Mouse (Mus musculus): ENCODE measurements at regions not wholly inside any gene's neighbourhood (a gene's known extent, or its start where the extent isn't known, plus 50 kb on each side); places are given as distances from the start of the nearest gene placed in this dataset.

DNA sequence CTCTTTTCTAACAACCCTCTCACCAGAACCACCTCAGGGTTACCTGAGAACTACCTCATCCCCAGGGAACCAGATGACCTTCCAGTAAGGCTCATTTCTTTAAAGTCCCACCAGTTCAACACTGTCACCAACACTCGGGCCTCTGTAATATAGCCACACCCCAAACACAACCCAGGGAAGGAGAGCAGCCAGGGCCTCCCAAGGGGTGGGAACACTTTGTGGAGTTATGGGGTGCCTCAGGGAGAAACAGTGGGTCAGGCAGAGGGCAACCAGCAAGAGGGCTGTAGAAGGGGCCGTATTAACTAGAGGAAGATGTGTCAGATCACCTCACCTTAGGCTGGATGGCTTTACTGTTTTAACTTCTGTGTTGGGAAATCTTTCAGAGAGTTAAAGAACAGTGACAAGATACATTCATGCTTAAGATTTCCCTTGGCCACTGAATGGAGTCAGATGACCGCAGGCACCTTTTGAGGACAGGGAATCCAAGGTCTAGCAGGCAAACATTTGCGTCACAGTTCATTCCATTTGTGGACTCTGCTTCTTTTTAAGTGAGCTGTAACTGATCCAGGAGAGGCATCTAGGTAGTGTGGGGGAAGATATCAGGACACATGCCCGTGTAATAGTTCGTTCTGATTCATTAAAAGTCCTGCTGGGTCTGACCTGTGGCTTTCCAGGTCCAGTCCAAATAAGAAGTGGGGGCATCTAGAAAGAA, 67.9 kb upstream of the Slc35c1 start:
- no peaks in the 10 kb centered on the region for H3K9me3 ChIP-seq (ENCODE audit: control insufficient read depth)
- H3K27ac ChIP-seq (ENCODE audit: low read depth, low read length), result no peak overlapping the region
- H3K27me3 ChIP-seq (replicated peaks; ENCODE audit: control insufficient read depth, insufficient read depth, low read length), result no peaks in the 10 kb centered on the region
- H3K4me3 ChIP-seq (ENCODE audit: low read depth, low read length), result no peak overlapping the region
- no peak overlapping the region for H3K9ac ChIP-seq (ENCODE audit: low read depth, low read length)
- peak overlapping the region; percentile 76 for H3K4me2 ChIP-seq (replicated peaks; ENCODE audit: low read depth)
- H3K36me3 ChIP-seq (ENCODE audit: control insufficient read depth, insufficient read depth), result no peaks in the 10 kb centered on the region
- no peak for TF ChIP-seq CTCF (IDR thresholded peaks at IDR 0.05; ENCODE audit: low read depth)
- 60% methylated on average over 6 of the region's 6 CpGs for WGBS
- H3K4me1 ChIP-seq (replicated peaks; ENCODE audit: control insufficient read depth, insufficient read depth, low read length), result no peaks in the 10 kb centered on the region; the same call in 1 of the 2 replicates
- no peak for ATAC-seq

- Histone ChIP-seq H3K27ac (ENCODE audit: low read depth, low read length) (no peak overlapping the region), H3K9me3 (ENCODE audit: control insufficient read depth) (no peaks in the 10 kb centered on the region), H3K27me3 (replicated peaks; ENCODE audit: control insufficient read depth, insufficient read depth, low read length) (no peaks in the 10 kb centered on the region), H3K4me3 (ENCODE audit: low read depth, low read length) (no peak overlapping the region), H3K4me2 (replicated peaks; ENCODE audit: low read depth) (no peak overlapping the region), H3K36me3 (ENCODE audit: control insufficient read depth, insufficient read depth) (no peaks in the 10 kb centered on the region), H3K4me1 (replicated peaks; ENCODE audit: control insufficient read depth, insufficient read depth, low read length) (no peaks in the 10 kb centered on the region; the same call in 1 of the 2 replicates), H3K9ac (ENCODE audit: low read depth, low read length) (no peak overlapping the region)
- ATAC-seq, result no peak
- TF ChIP-seq CTCF (IDR thresholded peaks at IDR 0.05; ENCODE audit: low read depth), result no peak
- WGBS, result 85% methylated on average over 5 of the region's 5 CpGs
Observed at GRCm38 (mm10) chr2:92526676-92527395, 66.5 kb upstream of the Slc35c1 start.

DNA sequence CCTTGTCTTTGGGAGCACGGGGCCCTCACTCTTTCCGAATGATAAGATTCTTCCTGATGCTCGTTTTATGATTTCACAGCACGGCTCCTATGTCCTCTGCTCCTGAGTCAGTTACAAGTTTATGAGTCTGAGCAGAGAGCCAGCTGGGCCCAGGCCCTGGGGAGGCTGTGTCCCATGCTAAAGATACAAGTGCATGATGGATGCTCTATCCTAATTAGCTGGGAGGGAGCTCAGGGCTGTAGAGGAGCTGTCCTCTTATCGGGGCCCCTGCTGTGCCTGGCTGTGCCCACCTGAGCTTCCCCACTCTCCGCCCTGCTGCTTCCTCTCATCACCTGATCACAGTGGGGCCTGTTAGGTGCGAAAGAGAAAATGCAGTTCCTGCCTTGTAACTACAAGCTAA, 65.3 kb upstream of the Slc35c1 start:
- no peak for ATAC-seq
- H3K4me2 ChIP-seq (replicated peaks; ENCODE audit: low read depth), result no peak overlapping the region
- no peak overlapping the region for H3K9ac ChIP-seq (ENCODE audit: low read depth, low read length)
- H3K27me3 ChIP-seq (replicated peaks; ENCODE audit: control insufficient read depth, insufficient read depth, low read length), result no peaks in the 10 kb centered on the region
- H3K9me3 ChIP-seq (ENCODE audit: control insufficient read depth), result no peaks in the 10 kb centered on the region
- H3K27ac ChIP-seq (ENCODE audit: low read depth, low read length), result no peak overlapping the region
- H3K4me1 ChIP-seq (replicated peaks; ENCODE audit: control insufficient read depth, insufficient read depth, low read length), result no peaks in the 10 kb centered on the region; the same call in 1 of the 2 replicates
- H3K36me3 ChIP-seq (ENCODE audit: control insufficient read depth, insufficient read depth), result no peaks in the 10 kb centered on the region
- H3K4me3 ChIP-seq (ENCODE audit: low read depth, low read length), result no peak overlapping the region
- no peak for TF ChIP-seq CTCF (IDR thresholded peaks at IDR 0.05; ENCODE audit: low read depth)
- WGBS, result 43% methylated on average over 7 of the region's 7 CpGs

DNA sequence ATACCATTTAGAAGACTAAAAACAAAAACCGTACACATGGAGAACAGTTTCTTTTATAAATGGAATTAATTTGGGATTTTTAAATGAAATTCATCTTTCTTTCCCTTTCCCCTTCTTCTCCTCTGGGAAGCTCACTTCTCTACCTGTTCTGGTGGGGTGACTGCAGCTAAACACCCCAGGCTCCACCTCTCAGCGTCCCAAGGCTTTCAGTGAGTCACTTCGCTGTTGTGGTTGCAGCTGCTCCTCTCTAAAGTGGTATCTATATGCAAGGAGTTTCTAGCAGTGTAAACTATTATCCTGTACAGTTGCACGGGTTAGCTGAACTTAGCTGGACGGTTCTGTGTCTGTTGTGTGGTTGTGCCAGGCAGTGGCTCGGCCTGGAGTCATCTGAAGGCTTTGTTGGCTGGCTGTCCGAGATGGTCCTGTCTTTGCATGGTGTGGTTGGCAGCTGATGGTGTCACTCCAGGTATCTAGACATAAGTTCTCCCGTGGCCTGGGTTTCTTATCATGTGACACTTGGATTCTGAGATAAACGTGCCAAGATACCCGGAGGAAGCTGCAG, 64.8 kb upstream of the Slc35c1 start:
- no peak for ATAC-seq
- Histone ChIP-seq H3K27me3 (replicated peaks; ENCODE audit: control insufficient read depth, insufficient read depth, low read length) (no peaks in the 10 kb centered on the region), H3K4me1 (replicated peaks; ENCODE audit: control insufficient read depth, insufficient read depth, low read length) (no peaks in the 10 kb centered on the region; the same call in 1 of the 2 replicates), H3K36me3 (ENCODE audit: control insufficient read depth, insufficient read depth) (no peaks in the 10 kb centered on the region), H3K9ac (ENCODE audit: low read depth, low read length) (no peak overlapping the region), H3K9me3 (ENCODE audit: control insufficient read depth) (no peaks in the 10 kb centered on the region), H3K4me2 (replicated peaks; ENCODE audit: low read depth) (no peak overlapping the region), H3K27ac (ENCODE audit: low read depth, low read length) (no peak overlapping the region), H3K4me3 (ENCODE audit: low read depth, low read length) (no peak overlapping the region)
- no peak for TF ChIP-seq CTCF (IDR thresholded peaks at IDR 0.05; ENCODE audit: low read depth)
- WGBS, result 64% methylated on average over 10 of the region's 10 CpGs

- Histone ChIP-seq H3K4me3 (ENCODE audit: low read depth, low read length) (no peak overlapping the region), H3K4me2 (replicated peaks; ENCODE audit: low read depth) (no peak overlapping the region), H3K27ac (ENCODE audit: low read depth, low read length) (no peak overlapping the region), H3K9me3 (ENCODE audit: control insufficient read depth) (no peaks in the 10 kb centered on the region), H3K4me1 (replicated peaks; ENCODE audit: control insufficient read depth, insufficient read depth, low read length) (no peaks in the 10 kb centered on the region; the same call in 1 of the 2 replicates), H3K9ac (ENCODE audit: low read depth, low read length) (no peak overlapping the region), H3K27me3 (replicated peaks; ENCODE audit: control insufficient read depth, insufficient read depth, low read length) (no peaks in the 10 kb centered on the region), H3K36me3 (ENCODE audit: control insufficient read depth, insufficient read depth) (no peaks in the 10 kb centered on the region)
- no peak for TF ChIP-seq CTCF (IDR thresholded peaks at IDR 0.05; ENCODE audit: low read depth)
- 91% methylated on average over 9 of the region's 9 CpGs for WGBS
- no peak for ATAC-seq
Observed at GRCm38 (mm10) chr2:92524346-92524905, 64.1 kb upstream of the Slc35c1 start.

- H3K9me3 ChIP-seq (ENCODE audit: control insufficient read depth), result no peaks in the 10 kb centered on the region
- H3K4me2 ChIP-seq (replicated peaks; ENCODE audit: low read depth), result no peak overlapping the region
- H3K27ac ChIP-seq (ENCODE audit: low read depth, low read length), result no peak overlapping the region
- TF ChIP-seq CTCF (IDR thresholded peaks at IDR 0.05; ENCODE audit: low read depth), result no peak
- H3K27me3 ChIP-seq (replicated peaks; ENCODE audit: control insufficient read depth, insufficient read depth, low read length), result no peaks in the 10 kb centered on the region
- ATAC-seq, result no peak
- no peaks in the 10 kb centered on the region for H3K36me3 ChIP-seq (ENCODE audit: control insufficient read depth, insufficient read depth)
- H3K4me3 ChIP-seq (ENCODE audit: low read depth, low read length), result no peak overlapping the region
- H3K9ac ChIP-seq (ENCODE audit: low read depth, low read length), result no peak overlapping the region
- 45% methylated on average over 13 of the region's 13 CpGs for WGBS
- H3K4me1 ChIP-seq (replicated peaks; ENCODE audit: control insufficient read depth, insufficient read depth, low read length), result no peaks in the 10 kb centered on the region; the same call in 1 of the 2 replicates
Observed at GRCm38 (mm10) chr2:92523321-92523895, 63.1 kb upstream of the Slc35c1 start.
